Mouse (Mus musculus): Measurements from ENCODE around the gene 4932438A13Rik. TPM values are rescaled to one million over a fixed set of nuclear protein-coding genes. Genes with fewer than 3 reads are reported as not detected.

Gene 4932438A13Rik
- polyA plus RNA-seq, 1 experiment from 2014 or later: 19.5 TPM

- no peak for ATAC-seq (ENCODE audit: low read depth)
- H3K36me3 ChIP-seq (ENCODE audit: control insufficient read depth, insufficient read depth): peaks cover 18% of the 10 kb centered on the region; the same call in 1 of the 2 replicates
Measured at GRCm38 (mm10) chr3:36864466-36864865, 1.6 kb downstream of the 4932438A13Rik start.

DNA sequence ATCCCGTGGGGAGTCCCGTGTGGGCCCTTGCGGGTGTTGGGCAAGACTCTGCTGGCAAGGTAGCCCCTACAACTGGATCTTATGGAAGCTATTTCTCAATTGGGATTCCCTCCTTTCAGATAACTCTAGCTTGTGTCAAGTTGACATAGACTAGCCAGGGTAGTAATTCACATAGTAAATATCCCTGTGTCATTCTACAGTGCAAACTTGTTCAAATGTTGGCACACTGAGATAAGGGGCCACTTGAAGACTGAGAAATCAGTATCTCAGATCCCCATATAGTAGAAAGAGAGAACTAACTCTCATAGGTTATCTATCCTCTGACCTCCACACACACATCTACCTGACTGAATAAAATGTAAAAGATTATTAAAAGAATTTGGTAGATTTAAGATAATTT lies 42.5 kb downstream of the 4932438A13Rik start:
- 88% methylated on average over 3 of the region's 3 CpGs for WGBS (ENCODE audit: insufficient replicate concordance)
- no peak for ATAC-seq (ENCODE audit: low read depth)

More at GRCm38 (mm10) chr3:36864466-36864865, 1.6 kb downstream of the 4932438A13Rik start:
- no peak overlapping the region for H3K4me3 ChIP-seq (ENCODE audit: low read depth, low read length)
- H3K27me3 ChIP-seq (ENCODE audit: control insufficient read depth, insufficient read depth, low read depth, low read length): no peaks in the 10 kb centered on the region
- H3K9me3 ChIP-seq (replicated peaks; ENCODE audit: control insufficient read depth, low read length): no peaks in the 10 kb centered on the region
- WGBS (ENCODE audit: insufficient replicate concordance): 91% methylated on average over 4 of the region's 4 CpGs
- H3K4me1 ChIP-seq (ENCODE audit: control insufficient read depth, low read depth, low read length): peaks cover 14% of the 10 kb centered on the region
- H3K9ac ChIP-seq (ENCODE audit: low read depth, low read length): no peak overlapping the region
- H3K27ac ChIP-seq (ENCODE audit: low read length): no peak overlapping the region
- H3K4me2 ChIP-seq (ENCODE audit: low read depth, low read length): no peak overlapping the region

GRCm38 (mm10) chr3:36917832-36918231 lies 54.9 kb downstream of the 4932438A13Rik start:
- no peak overlapping the region for H3K4me3 ChIP-seq (ENCODE audit: low read depth, low read length)

More for the DNA sequence above, 42.5 kb downstream of the 4932438A13Rik start:
- Histone ChIP-seq H3K9me3 (replicated peaks; ENCODE audit: control insufficient read depth, low read length) (no peaks in the 10 kb centered on the region), H3K4me3 (ENCODE audit: low read depth, low read length) (no peak overlapping the region), H3K4me2 (ENCODE audit: low read depth, low read length) (no peak overlapping the region), H3K4me1 (ENCODE audit: control insufficient read depth, low read depth, low read length) (no peaks in the 10 kb centered on the region), H3K36me3 (ENCODE audit: control insufficient read depth, insufficient read depth) (peaks cover 8% of the 10 kb centered on the region), H3K27ac (ENCODE audit: low read length) (no peak overlapping the region), H3K9ac (ENCODE audit: low read depth, low read length) (no peak overlapping the region), H3K27me3 (ENCODE audit: control insufficient read depth, insufficient read depth, low read depth, low read length) (no peaks in the 10 kb centered on the region)

GRCm38 (mm10) chr3:36918322-36918721 lies 55.4 kb downstream of the 4932438A13Rik start:
- Histone ChIP-seq H3K9ac (ENCODE audit: low read depth, low read length) (no peak overlapping the region), H3K4me1 (ENCODE audit: control insufficient read depth, low read depth, low read length) (no peaks in the 10 kb centered on the region), H3K36me3 (ENCODE audit: control insufficient read depth, insufficient read depth) (peaks cover 3% of the 10 kb centered on the region), H3K27me3 (ENCODE audit: control insufficient read depth, insufficient read depth, low read depth, low read length) (no peaks in the 10 kb centered on the region), H3K9me3 (replicated peaks; ENCODE audit: control insufficient read depth, low read length) (no peaks in the 10 kb centered on the region), H3K27ac (ENCODE audit: low read length) (peak overlapping the region; percentile 72), H3K4me2 (ENCODE audit: low read depth, low read length) (no peak overlapping the region), H3K4me3 (ENCODE audit: low read depth, low read length) (no peak overlapping the region)
- ATAC-seq (ENCODE audit: low read depth): peak; percentile 93
- 71% methylated on average over 4 of the region's 4 CpGs for WGBS (ENCODE audit: insufficient replicate concordance)

More at GRCm38 (mm10) chr3:36917832-36918231, 54.9 kb downstream of the 4932438A13Rik start:
- Histone ChIP-seq H3K27ac (ENCODE audit: low read length) (peak overlapping the region; percentile 72), H3K9me3 (replicated peaks; ENCODE audit: control insufficient read depth, low read length) (no peaks in the 10 kb centered on the region), H3K9ac (ENCODE audit: low read depth, low read length) (no peak overlapping the region), H3K36me3 (ENCODE audit: control insufficient read depth, insufficient read depth) (peaks cover 3% of the 10 kb centered on the region), H3K4me2 (ENCODE audit: low read depth, low read length) (no peak overlapping the region), H3K27me3 (ENCODE audit: control insufficient read depth, insufficient read depth, low read depth, low read length) (no peaks in the 10 kb centered on the region), H3K4me1 (ENCODE audit: control insufficient read depth, low read depth, low read length) (no peaks in the 10 kb centered on the region)
- 68% methylated on average over 2 of the region's 2 CpGs for WGBS (ENCODE audit: insufficient replicate concordance)
- peak; percentile 74 for ATAC-seq (ENCODE audit: low read depth)

GRCm38 (mm10) chr3:36941572-36941971 lies 78.7 kb downstream of the 4932438A13Rik start:
- 58% methylated on average over 5 of the region's 5 CpGs for WGBS (ENCODE audit: insufficient replicate concordance)
- H3K4me1 ChIP-seq (ENCODE audit: control insufficient read depth, low read depth, low read length): no peaks in the 10 kb centered on the region
- no peak overlapping the region for H3K4me3 ChIP-seq (ENCODE audit: low read depth, low read length)
- no peaks in the 10 kb centered on the region for H3K36me3 ChIP-seq (ENCODE audit: control insufficient read depth, insufficient read depth)
- H3K4me2 ChIP-seq (ENCODE audit: low read depth, low read length): no peak overlapping the region
- H3K9me3 ChIP-seq (replicated peaks; ENCODE audit: control insufficient read depth, low read length): no peaks in the 10 kb centered on the region
- no peak overlapping the region for H3K9ac ChIP-seq (ENCODE audit: low read depth, low read length)
- no peak overlapping the region for H3K27ac ChIP-seq (ENCODE audit: low read length)
- no peaks in the 10 kb centered on the region for H3K27me3 ChIP-seq (ENCODE audit: control insufficient read depth, insufficient read depth, low read depth, low read length)
- ATAC-seq (ENCODE audit: low read depth): no peak

GRCm38 (mm10) chr3:36942108-36942507 lies 79.2 kb downstream of the 4932438A13Rik start:
- WGBS (ENCODE audit: insufficient replicate concordance): 70% methylated on average over 6 of the region's 6 CpGs
- Histone ChIP-seq H3K27ac (ENCODE audit: low read length) (no peak overlapping the region), H3K9ac (ENCODE audit: low read depth, low read length) (no peak overlapping the region), H3K4me3 (ENCODE audit: low read depth, low read length) (no peak overlapping the region), H3K27me3 (ENCODE audit: control insufficient read depth, insufficient read depth, low read depth, low read length) (no peaks in the 10 kb centered on the region), H3K9me3 (replicated peaks; ENCODE audit: control insufficient read depth, low read length) (no peaks in the 10 kb centered on the region), H3K4me1 (ENCODE audit: control insufficient read depth, low read depth, low read length) (no peaks in the 10 kb centered on the region), H3K36me3 (ENCODE audit: control insufficient read depth, insufficient read depth) (no peaks in the 10 kb centered on the region), H3K4me2 (ENCODE audit: low read depth, low read length) (no peak overlapping the region)
- ATAC-seq (ENCODE audit: low read depth): no peak

DNA sequence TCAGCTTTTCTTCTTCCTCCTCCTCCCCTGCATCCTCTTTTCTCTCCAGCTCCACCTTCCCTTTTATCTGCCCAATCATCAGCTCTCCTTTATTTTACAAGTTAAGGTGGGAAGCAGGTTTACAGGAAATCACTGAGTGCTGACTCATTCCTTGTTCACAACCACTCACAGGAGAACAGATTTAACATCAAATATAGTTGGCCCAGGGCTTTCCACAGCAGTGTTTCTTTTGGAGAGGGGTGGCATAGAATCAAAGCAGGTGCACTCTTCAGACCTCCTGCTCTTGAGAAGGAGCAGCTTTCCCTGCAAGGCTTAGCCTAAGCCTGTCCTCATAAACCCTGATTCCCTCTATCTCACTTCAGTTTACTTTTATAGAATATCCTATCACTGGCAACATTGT lies 80.8 kb downstream of the 4932438A13Rik start:
- no peak overlapping the region for H3K27ac ChIP-seq (ENCODE audit: low read length)
- no peaks in the 10 kb centered on the region for H3K4me1 ChIP-seq (ENCODE audit: control insufficient read depth, low read depth, low read length)
- no peak overlapping the region for H3K9ac ChIP-seq (ENCODE audit: low read depth, low read length)
- no peak for ATAC-seq (ENCODE audit: low read depth)
- H3K9me3 ChIP-seq (replicated peaks; ENCODE audit: control insufficient read depth, low read length): no peaks in the 10 kb centered on the region
- no peaks in the 10 kb centered on the region for H3K27me3 ChIP-seq (ENCODE audit: control insufficient read depth, insufficient read depth, low read depth, low read length)
- no peak overlapping the region for H3K4me3 ChIP-seq (ENCODE audit: low read depth, low read length)
- peaks cover 5% of the 10 kb centered on the region; the same call in 1 of the 2 replicates for H3K36me3 ChIP-seq (ENCODE audit: control insufficient read depth, insufficient read depth)
- H3K4me2 ChIP-seq (ENCODE audit: low read depth, low read length): no peak overlapping the region

DNA sequence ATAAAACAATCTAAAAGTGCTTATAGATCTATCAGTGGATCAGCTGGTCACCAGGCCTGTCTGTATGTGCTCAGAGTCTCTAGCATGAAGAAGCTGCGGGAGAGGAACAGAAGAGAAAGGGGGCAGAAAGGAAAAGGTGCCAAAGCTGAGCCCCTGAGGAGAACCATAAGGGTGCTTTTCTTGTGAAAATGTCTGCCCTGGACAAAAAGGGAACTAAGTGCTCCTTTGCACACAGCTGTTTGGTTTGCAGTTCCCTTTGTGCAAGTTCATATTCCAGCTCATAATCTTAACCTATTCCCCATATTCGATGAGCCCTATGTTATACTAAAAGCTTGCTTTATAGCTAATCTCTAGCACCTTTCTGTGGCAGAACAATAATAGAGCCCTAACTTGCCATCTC lies 175.1 kb downstream of the 4932438A13Rik start:
- Histone ChIP-seq H3K4me2 (ENCODE audit: low read depth, low read length) (no peak overlapping the region), H3K4me3 (ENCODE audit: low read depth, low read length) (no peak overlapping the region), H3K27ac (ENCODE audit: low read length) (no peak overlapping the region), H3K36me3 (ENCODE audit: control insufficient read depth, insufficient read depth) (peaks cover 7% of the 10 kb centered on the region), H3K9me3 (replicated peaks; ENCODE audit: control insufficient read depth, low read length) (no peaks in the 10 kb centered on the region), H3K4me1 (ENCODE audit: control insufficient read depth, low read depth, low read length) (no peaks in the 10 kb centered on the region), H3K27me3 (ENCODE audit: control insufficient read depth, insufficient read depth, low read depth, low read length) (no peaks in the 10 kb centered on the region), H3K9ac (ENCODE audit: low read depth, low read length) (no peak overlapping the region)
- WGBS (ENCODE audit: insufficient replicate concordance): 66% methylated on average over 2 of the region's 2 CpGs
- no peak for ATAC-seq (ENCODE audit: low read depth)

- Histone ChIP-seq H3K4me2 (ENCODE audit: low read depth, low read length) (no peak overlapping the region), H3K36me3 (ENCODE audit: control insufficient read depth, insufficient read depth) (peaks cover 4% of the 10 kb centered on the region), H3K4me1 (ENCODE audit: control insufficient read depth, low read depth, low read length) (no peaks in the 10 kb centered on the region), H3K9ac (ENCODE audit: low read depth, low read length) (no peak overlapping the region), H3K27ac (ENCODE audit: low read length) (no peak overlapping the region), H3K27me3 (ENCODE audit: control insufficient read depth, insufficient read depth, low read depth, low read length) (no peaks in the 10 kb centered on the region), H3K4me3 (ENCODE audit: low read depth, low read length) (no peak overlapping the region), H3K9me3 (replicated peaks; ENCODE audit: control insufficient read depth, low read length) (no peaks in the 10 kb centered on the region)
- ATAC-seq (ENCODE audit: low read depth): no peak
Measured at GRCm38 (mm10) chr3:37039811-37040210, 176.9 kb downstream of the 4932438A13Rik start.

All from liver, embryonic 16.5 days (tissue).